Mouse (Mus musculus): ENCODE measurements at regions not wholly inside any gene's neighbourhood (a gene's known extent, or its start where the extent isn't known, plus 50 kb on each side); places are given as distances from the start of the nearest gene placed in this dataset.

GRCm38 (mm10) chr13:6471643-6472042 lies 76.3 kb upstream of the Pitrm1 start:
- TF ChIP-seq CTCF (IDR thresholded peaks at IDR 0.05; ENCODE audit: low read depth) (peak; percentile 87), EP300 (IDR thresholded peaks at IDR 0.05; ENCODE audit: low read depth) (no peak)
